Mouse (Mus musculus) kidney, postnatal 0 days (tissue): ENCODE measurements at regions not wholly inside any gene's neighbourhood (a gene's known extent, or its start where the extent isn't known, plus 50 kb on each side); places are given as distances from the start of the nearest gene placed in this dataset.

Source experiments
- ATAC-seq: fragments of 200-750 bp; cut with Nextera tagmentation; replicated peaks from 2 replicates; pipeline ENCODE4 v1.8.0; 2017; ENCODE audit warnings: low read depth, moderate number of reproducible peaks, moderate TSS enrichment, moderate library complexity; ENCODE audit not compliant: low FRiP score
- DNase-seq: peaks from one replicate; pipeline ENCODE4 v3.0.0-alpha.2; 2016; ENCODE audit warnings: low spot score
- H3K27ac ChIP-seq: fragments of 300-500 bp; sonication (generic); 2 replicates; pipeline ENCODE4 v1.5.1; 2014; ENCODE audit warnings: mild to moderate bottlenecking
- H3K27me3 ChIP-seq: fragments of 300-500 bp; sonication (generic); 2 replicates; pipeline ENCODE4 v1.6.1; 2014; ENCODE audit warnings: low read length, mixed read lengths; ENCODE audit not compliant: insufficient read depth
- H3K36me3 ChIP-seq: fragments of 300-500 bp; sonication (generic); 2 replicates; pipeline ENCODE4 v1.6.1; 2014; ENCODE audit warnings: low read length, mixed read lengths; ENCODE audit not compliant: insufficient read depth
- H3K4me1 ChIP-seq: fragments of 300-500 bp; sonication (generic); replicated peaks from 2 replicates; pipeline ENCODE4 v1.6.1; 2014; ENCODE audit warnings: antibody characterized with exemption, low read length, mixed read lengths; ENCODE audit not compliant: insufficient read depth
- H3K4me2 ChIP-seq: fragments of 300-500 bp; sonication (generic); 2 replicates; pipeline ENCODE4 v1.6.1; 2014; ENCODE audit warnings: mild to moderate bottlenecking, low read length, moderate library complexity, mixed read lengths
- H3K4me3 ChIP-seq: fragments of 300-500 bp; sonication (generic); replicated peaks from 2 replicates; pipeline ENCODE4 v1.5.1; 2014; ENCODE audit warnings: low read depth, low read length
- H3K9ac ChIP-seq: fragments of 300-500 bp; sonication (generic); 2 replicates; pipeline ENCODE4 v1.6.1; 2014; ENCODE audit warnings: low read depth, low read length
- H3K9me3 ChIP-seq: fragments of 300-500 bp; sonication (generic); replicated peaks from 2 replicates; pipeline ENCODE4 v1.6.1; 2016; ENCODE audit warnings: low read length, inconsistent platforms, mixed read lengths
- CTCF ChIP-seq: IDR thresholded peaks from 2 replicates; pipeline ENCODE4 v1.5.1; 2016; ENCODE audit warnings: antibody characterized with exemption, low read depth, mild to moderate bottlenecking, moderate library complexity
- WGBS: fragments of 180-500 bp; shearing (Covaris S2); extraction: QIAGEN DNeasy Blood & Tissue Kit; methylation state at CpG from one replicate; pipeline ENCODE4 v1.1.7; 2014; 5-methylcytosine and 5-hydroxymethylcytosine counted together

DNA sequence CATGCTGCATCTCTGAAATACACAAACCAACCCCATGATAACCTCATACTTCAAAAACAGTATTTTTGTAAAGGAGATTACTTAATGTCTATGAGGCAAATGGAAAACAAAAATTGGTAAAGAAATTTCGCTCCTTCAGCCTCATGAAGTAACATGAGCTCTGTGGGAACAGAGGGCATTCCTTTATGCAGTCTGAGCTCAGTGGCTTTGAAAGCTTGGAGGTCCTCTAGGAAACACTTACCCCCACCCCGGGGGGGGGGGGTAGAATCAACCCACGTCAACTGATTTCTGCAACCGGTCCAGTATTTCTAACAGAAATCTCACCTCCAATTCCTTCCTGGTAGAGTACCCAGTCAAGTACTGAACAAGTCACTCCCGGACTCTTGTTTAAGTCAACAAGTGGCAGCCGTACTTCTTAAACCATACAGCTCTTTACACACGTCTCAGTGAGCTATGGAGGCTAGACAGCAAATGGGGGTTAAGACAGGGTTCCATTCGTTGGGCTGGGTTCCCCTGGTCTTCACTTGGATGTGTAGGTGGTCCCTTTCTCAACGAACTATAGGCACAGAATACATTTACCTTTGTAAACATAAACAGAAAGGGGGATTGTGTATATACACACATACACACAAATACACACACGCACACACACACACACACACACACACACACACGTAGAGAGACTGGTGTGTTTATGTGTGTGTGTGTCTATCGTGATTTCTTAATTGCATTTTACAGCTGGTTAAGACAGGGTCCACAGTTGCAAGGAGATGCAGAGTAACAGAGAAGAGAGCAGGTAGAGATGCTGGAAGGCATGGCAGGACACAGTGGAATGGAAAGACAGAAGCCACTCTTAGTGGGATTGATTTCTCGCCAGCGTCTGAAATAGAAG lies 63.6 kb upstream of the Otx2 start:
- Histone ChIP-seq H3K9ac (no peak overlapping the region), H3K9me3 (no peaks in the 10 kb centered on the region), H3K4me1 (no peaks in the 10 kb centered on the region), H3K36me3 (no peaks in the 10 kb centered on the region), H3K4me3 (no peak overlapping the region), H3K27me3 (no peaks in the 10 kb centered on the region), H3K4me2 (no peak overlapping the region), H3K27ac (no peak overlapping the region)
- WGBS: 62% methylated on average over 14 of the region's 14 CpGs
- ATAC-seq: no peak
- TF ChIP-seq CTCF: no peak
- DNase-seq: no peak

DNA sequence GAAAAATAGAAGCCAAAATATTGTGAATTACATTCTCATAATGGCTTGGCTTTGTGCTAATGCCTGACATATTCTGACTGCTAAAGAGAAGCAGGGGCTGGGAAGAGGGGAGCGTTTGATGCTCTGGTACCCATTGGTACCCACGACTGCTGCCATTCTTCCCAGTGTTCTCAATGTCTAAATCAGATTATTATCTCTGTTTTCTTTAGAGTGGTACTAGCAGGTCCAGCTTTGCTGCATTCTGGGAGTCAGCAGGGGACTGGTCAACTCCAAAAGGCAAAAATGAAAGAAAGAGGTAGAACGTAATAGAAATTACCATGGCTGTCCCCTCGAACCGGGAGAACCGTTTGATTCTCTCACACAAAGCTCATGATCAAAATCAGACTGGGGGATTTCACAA lies 62.6 kb upstream of the Otx2 start:
- no peaks in the 10 kb centered on the region for H3K9me3 ChIP-seq
- TF ChIP-seq CTCF: no peak
- no peak overlapping the region for H3K4me2 ChIP-seq
- H3K4me1 ChIP-seq: no peaks in the 10 kb centered on the region
- H3K9ac ChIP-seq: no peak overlapping the region
- no peaks in the 10 kb centered on the region for H3K36me3 ChIP-seq
- no peak overlapping the region for H3K4me3 ChIP-seq
- WGBS: 85% methylated on average over 6 of the region's 6 CpGs
- DNase-seq: no peak
- no peak for ATAC-seq
- H3K27me3 ChIP-seq: no peaks in the 10 kb centered on the region
- H3K27ac ChIP-seq: no peak overlapping the region

DNA sequence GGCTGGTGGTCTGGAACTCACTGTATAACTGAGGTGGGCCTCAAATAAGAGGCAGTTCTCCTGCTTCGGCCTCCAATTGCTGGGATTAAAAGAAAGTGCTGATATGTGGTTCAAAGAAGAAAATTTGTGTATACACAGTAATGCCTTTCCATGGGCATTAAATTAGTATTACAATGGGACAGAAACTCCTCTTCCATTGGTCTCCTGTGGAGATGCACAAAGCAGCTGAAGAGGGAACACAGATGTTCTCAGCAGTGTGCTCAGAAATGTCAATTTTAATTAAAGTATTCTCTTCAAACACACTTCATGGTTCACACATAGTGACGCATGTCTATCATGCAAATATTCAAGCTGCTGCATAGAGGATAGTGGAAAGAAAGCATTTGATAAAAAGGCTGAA lies 56.4 kb upstream of the Otx2 start:
- no peak for TF ChIP-seq CTCF
- DNase-seq: no peak
- H3K4me3 ChIP-seq: no peak overlapping the region
- H3K36me3 ChIP-seq: no peaks in the 10 kb centered on the region
- H3K9ac ChIP-seq: no peak overlapping the region
- H3K27ac ChIP-seq: no peak overlapping the region
- H3K4me1 ChIP-seq: no peaks in the 10 kb centered on the region
- no peak overlapping the region for H3K4me2 ChIP-seq
- H3K27me3 ChIP-seq: no peaks in the 10 kb centered on the region
- H3K9me3 ChIP-seq: no peaks in the 10 kb centered on the region
- no peak for ATAC-seq
- 92% methylated on average over 2 of the region's 2 CpGs for WGBS
